Mouse (Mus musculus): Measurements from ENCODE around the gene 1700010I14Rik.

- TF ChIP-seq CTCF (conservative IDR thresholded peaks at IDR 0.05; ENCODE audit: low read length), result no peak
- no peak for TF ChIP-seq NANOG (IDR thresholded peaks at IDR 0.05; ENCODE audit: borderline replicate concordance, low read length)
Measured at GRCm38 (mm10) chr17:8995344-8995743, 7.2 kb downstream of the 1700010I14Rik start.

All from E14TG2a.4 (cell line).